Mouse (Mus musculus): ENCODE data around the gene Ttyh1.
A peak's percentile ranks its signal among the peaks of the same experiment; 100 is the strongest.

Gene Ttyh1

DNA sequence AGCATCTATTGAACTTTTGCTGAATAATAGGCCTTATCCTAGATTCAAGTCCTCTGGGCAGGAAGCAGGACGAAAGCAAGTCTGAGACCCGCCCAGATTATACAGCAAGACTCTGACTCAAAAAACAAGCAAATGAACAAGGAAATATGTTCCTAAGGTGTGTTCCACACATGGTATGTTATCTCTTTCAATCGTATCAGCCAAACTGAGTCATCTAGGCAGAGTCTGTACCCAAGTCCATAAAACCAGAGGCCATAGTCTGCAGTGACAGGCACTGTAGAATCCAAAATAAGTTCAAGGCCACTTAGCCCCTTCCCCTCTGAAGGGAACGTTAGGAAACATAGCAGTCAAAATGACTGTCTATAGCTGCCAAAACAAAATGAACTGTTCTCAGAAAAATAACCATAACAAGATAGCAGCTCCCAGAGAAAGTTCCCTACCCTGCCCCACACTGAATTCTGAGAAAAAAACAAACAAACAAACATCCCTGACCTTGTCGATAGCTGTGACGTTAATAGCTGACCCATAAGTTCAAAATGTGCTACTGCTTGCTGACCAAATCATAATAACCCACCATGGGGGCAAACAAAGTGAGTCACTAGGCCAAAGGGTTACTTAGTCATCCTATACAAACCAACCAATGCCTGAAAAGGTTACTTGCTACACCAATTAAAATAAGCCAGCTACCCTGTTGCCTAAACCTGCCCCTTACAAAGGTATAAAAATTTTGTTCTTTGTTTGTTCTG lies 51.2 kb downstream of the Ttyh1 start:
- DNase-seq (ENCODE audit: low spot score in 2 of 2): no peak

DNA sequence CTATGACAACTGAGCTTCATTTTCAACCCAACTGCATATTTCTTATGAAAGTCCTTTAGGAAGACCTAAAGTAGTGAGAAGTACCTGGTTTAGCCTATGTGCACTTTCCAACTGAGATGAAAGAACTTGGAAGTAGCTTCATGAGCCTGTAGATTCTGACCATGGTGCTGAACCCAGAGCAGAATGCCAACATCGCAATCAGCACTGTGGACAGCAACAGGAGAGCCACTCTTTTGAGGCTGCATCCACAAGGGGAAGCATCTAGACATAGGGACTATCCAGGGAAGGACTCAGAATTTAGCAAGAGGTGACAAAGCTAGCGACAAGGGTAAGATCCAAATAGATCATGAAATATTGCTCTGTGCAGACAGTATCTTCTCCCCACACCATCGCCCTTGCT lies 59.2 kb downstream of the Ttyh1 start:
- DNase-seq (ENCODE audit: low spot score in 2 of 2): peak in 1 of 2 experiments; percentile 26
